Mouse (Mus musculus): ENCODE measurements around the gene Pcsk7. TPM values are rescaled to one million over a fixed set of nuclear protein-coding genes. Genes with fewer than 3 reads are reported as not detected.
A peak's percentile ranks its signal among the peaks of the same experiment; 100 is the strongest.

Gene Pcsk7
- polyA plus RNA-seq (2015; fragmentation: Nextera tagmentation; extraction: Ambion mirVana): 21.6 and 22.2 TPM in 2 replicates

- peaks cover 41% of the 10 kb centered on the region for H3K36me3 ChIP-seq
- WGBS: under 1% methylated on average over 73 of the region's 80 CpGs
- peak within 1 kb of the TSS; percentile 90 for H3K9ac ChIP-seq
- H3K4me1 ChIP-seq (replicated peaks): peaks cover 36% of the 10 kb centered on the region
- peak; percentile 95 for ATAC-seq (ENCODE audit: low FRiP score, low read depth)
- H3K4me2 ChIP-seq: peak within 1 kb of the TSS; percentile 87
- peak within 1 kb of the TSS; percentile 98 for H3K27ac ChIP-seq (replicated peaks)
- peak within 1 kb of the TSS; percentile 82 for H3K4me3 ChIP-seq
- no peaks in the 10 kb centered on the region for H3K9me3 ChIP-seq
- no peaks in the 10 kb centered on the region for H3K27me3 ChIP-seq
These were observed at the start of gene Pcsk7, which contains the start of gene Rnf214 for GRCm38 (mm10) chr9:45906355-45907077. Pcsk7 (plus strand) TSS chr9:45906497. Rnf214 (minus strand) TSS chr9:45906911.

DNA sequence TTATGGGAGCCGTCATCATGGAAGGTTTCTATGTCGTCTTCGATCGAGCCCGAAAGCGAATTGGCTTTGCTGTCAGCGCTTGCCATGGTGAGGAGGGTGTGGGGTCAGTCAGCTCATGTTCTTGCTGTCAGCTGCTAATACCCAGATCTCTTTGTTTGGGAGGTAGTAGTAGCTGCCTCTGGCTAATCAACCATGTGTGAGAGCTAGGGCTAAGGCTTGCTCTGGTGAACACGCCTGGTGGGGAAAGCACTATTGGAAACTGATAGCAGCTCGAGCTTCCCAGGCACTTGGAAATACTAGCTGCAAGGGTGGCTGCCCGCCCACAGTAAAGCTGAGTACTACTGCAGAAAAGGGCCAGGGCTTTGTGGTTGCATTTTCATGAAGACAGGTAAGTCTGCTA is 46.9 kb upstream of the Pcsk7 start:
- Histone ChIP-seq H3K9me3 (no peaks in the 10 kb centered on the region), H3K27ac (replicated peaks) (no peak overlapping the region), H3K27me3 (no peaks in the 10 kb centered on the region), H3K4me1 (replicated peaks) (no peaks in the 10 kb centered on the region), H3K4me3 (no peak overlapping the region), H3K4me2 (no peak overlapping the region), H3K9ac (no peak overlapping the region), H3K36me3 (peaks cover 77% of the 10 kb centered on the region)
- 94% methylated on average over 10 of the region's 10 CpGs for WGBS
- no peak for ATAC-seq (ENCODE audit: low FRiP score, low read depth)

- WGBS: 69% methylated on average over 7 of the region's 7 CpGs
These were observed 44.5 kb upstream of the Pcsk7 start for GRCm38 (mm10) chr9:45861813-45862212.

DNA sequence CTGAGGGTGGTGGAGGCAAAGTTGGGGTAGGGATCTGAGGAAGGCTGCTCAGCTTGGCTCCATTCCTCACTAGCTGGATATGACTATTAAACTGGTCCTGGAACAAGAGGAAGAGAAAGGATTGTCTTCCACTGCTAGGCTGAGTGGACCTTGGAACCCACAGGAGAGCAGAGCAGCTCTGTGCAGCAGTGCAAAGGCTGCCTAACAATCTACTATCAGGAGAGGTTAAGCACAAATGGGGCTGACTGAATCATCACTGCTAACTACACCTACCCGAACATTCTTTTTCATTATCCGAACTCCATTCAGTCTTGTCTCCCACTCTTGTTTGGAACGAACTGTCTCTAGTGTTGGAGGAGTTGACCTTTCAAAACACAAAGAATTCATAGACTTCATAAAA is 37.1 kb upstream of the Pcsk7 start:
- H3K4me3 ChIP-seq: no peak overlapping the region
- no peaks in the 10 kb centered on the region for H3K4me1 ChIP-seq (replicated peaks)
- H3K9ac ChIP-seq: no peak overlapping the region
- H3K27ac ChIP-seq (replicated peaks): no peak overlapping the region
- no peak for ATAC-seq (ENCODE audit: low FRiP score, low read depth)
- WGBS: 94% methylated on average over 3 of the region's 3 CpGs
- H3K9me3 ChIP-seq: no peaks in the 10 kb centered on the region
- no peak overlapping the region for H3K4me2 ChIP-seq
- H3K36me3 ChIP-seq: peaks cover 85% of the 10 kb centered on the region
- no peaks in the 10 kb centered on the region for H3K27me3 ChIP-seq

More at GRCm38 (mm10) chr9:45861813-45862212, 44.5 kb upstream of the Pcsk7 start:
- H3K27ac ChIP-seq (replicated peaks): no peak overlapping the region
- no peaks in the 10 kb centered on the region for H3K4me1 ChIP-seq (replicated peaks)
- no peak overlapping the region for H3K4me2 ChIP-seq
- H3K4me3 ChIP-seq: no peak overlapping the region
- H3K36me3 ChIP-seq: peaks cover 89% of the 10 kb centered on the region
- ATAC-seq (ENCODE audit: low FRiP score, low read depth): no peak
- H3K9me3 ChIP-seq: no peaks in the 10 kb centered on the region
- H3K27me3 ChIP-seq: no peaks in the 10 kb centered on the region
- H3K9ac ChIP-seq: no peak overlapping the region

DNA sequence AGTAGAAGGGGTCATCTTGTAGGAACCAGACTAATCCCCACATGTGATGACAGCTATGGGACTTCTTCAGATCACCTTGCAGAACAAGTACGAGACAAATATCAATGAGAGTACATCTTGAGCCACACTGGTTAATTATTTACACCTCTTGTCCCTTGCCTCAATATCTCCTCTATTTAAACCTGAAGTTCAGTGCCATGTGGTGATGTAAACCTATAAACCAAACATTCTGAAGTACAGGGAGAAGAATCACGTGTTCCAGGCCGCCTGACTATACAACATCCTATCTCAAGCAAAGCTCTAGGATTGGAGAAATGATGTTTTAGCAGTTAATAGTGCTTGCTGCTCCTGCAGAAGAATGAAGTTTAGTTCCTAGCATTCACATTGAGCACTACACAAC is 36.0 kb upstream of the Pcsk7 start:
- no peak overlapping the region for H3K27ac ChIP-seq (replicated peaks)
- no peak overlapping the region for H3K4me3 ChIP-seq
- H3K4me1 ChIP-seq (replicated peaks): no peaks in the 10 kb centered on the region
- no peak overlapping the region for H3K4me2 ChIP-seq
- whole genome bisulfite sequencing: 93% methylated on average over 3 of the region's 3 CpGs
- H3K9me3 ChIP-seq: no peaks in the 10 kb centered on the region
- H3K9ac ChIP-seq: no peak overlapping the region
- ATAC-seq (ENCODE audit: low FRiP score, low read depth): no peak
- H3K27me3 ChIP-seq: no peaks in the 10 kb centered on the region
- peaks cover 75% of the 10 kb centered on the region for H3K36me3 ChIP-seq

DNA sequence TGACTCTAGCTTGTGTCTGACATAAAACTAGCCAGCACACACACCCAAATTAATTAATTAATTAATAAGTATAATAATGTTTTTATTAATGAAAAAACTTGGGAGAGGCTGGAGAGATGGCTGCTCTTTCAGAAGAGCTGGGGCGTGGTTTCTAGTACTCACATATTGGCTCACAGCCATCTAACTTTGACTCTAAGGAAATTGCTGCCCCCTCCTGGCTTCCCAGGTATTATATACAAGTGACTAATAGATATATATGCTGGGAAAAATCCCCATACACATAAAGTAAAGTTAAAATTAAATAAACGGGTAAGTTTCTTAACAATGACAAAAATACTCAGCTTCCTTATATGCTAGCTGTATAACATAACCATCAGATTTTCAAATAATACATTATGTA is 28.4 kb upstream of the Pcsk7 start:
- Histone ChIP-seq H3K36me3 (peaks cover 49% of the 10 kb centered on the region), H3K9ac (no peak overlapping the region), H3K27me3 (no peaks in the 10 kb centered on the region), H3K9me3 (no peaks in the 10 kb centered on the region), H3K4me3 (no peak overlapping the region), H3K4me1 (replicated peaks) (no peaks in the 10 kb centered on the region), H3K4me2 (no peak overlapping the region), H3K27ac (replicated peaks) (no peak overlapping the region)
- ATAC-seq (ENCODE audit: low FRiP score, low read depth): no peak
- WGBS: 85% methylated on average over 2 of the region's 2 CpGs

DNA sequence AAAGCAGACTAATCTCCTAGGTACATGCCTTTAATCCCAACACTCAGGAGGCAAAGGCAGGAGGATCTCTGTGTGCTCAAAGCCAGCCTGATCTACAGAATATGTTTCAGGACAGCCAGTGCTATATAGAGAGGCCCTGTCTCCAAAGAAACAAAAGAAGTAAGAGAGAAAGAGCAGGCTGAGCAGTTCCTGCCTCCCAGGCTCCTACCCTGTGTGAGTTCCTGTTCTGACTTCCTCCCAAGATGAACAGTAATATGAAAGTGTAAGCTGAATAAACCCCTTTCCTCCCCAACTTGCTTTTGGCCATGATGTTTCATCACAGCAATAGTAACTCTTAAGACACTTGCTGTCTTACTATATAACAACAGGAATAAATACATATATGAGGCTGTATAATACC is 12.6 kb upstream of the Pcsk7 start:
- Histone ChIP-seq H3K9me3 (no peaks in the 10 kb centered on the region), H3K27ac (replicated peaks) (no peak overlapping the region), H3K4me3 (no peak overlapping the region), H3K27me3 (no peaks in the 10 kb centered on the region), H3K36me3 (peaks cover 88% of the 10 kb centered on the region), H3K4me2 (no peak overlapping the region), H3K9ac (no peak overlapping the region), H3K4me1 (replicated peaks) (no peaks in the 10 kb centered on the region)
- no peak for ATAC-seq (ENCODE audit: low FRiP score, low read depth)

GRCm38 (mm10) chr9:45905196-45905595 is 1.1 kb upstream of the Pcsk7 start:
- peak overlapping the region; percentile 87 for H3K4me2 ChIP-seq
- no peaks in the 10 kb centered on the region for H3K27me3 ChIP-seq
- no peaks in the 10 kb centered on the region for H3K9me3 ChIP-seq
- H3K4me1 ChIP-seq (replicated peaks): peaks cover 36% of the 10 kb centered on the region
- H3K4me3 ChIP-seq: peak overlapping the region; percentile 82
- 61% methylated on average over 4 of the region's 4 CpGs for WGBS
- peak overlapping the region; percentile 90 for H3K9ac ChIP-seq
- no peak for ATAC-seq (ENCODE audit: low FRiP score, low read depth)
- peak overlapping the region; percentile 98 for H3K27ac ChIP-seq (replicated peaks)
- peaks cover 37% of the 10 kb centered on the region for H3K36me3 ChIP-seq

DNA sequence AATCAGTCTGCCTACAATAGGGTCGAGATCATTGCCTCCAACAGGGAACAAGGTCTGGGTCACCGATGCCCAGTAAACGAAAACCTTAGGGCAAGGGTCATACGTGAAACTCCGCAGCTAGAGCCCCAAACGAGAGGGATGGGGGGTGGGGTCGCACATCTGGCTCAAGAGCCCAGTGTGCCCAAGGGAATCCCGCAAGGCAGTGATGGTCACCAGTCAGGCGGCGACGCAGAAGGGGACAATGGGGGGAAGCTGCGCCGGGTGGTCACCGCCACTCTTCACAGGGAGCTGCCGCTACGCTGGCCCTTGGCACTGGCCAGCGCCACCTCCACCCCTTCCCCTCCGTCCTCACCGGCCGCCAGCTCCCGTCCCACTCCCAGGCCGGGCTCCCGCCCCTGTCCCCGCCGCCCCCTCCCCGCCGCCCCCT is 473 bp upstream of the Pcsk7 start:
- 2% methylated on average over 23 of the region's 27 CpGs for WGBS
- H3K36me3 ChIP-seq: peaks cover 40% of the 10 kb centered on the region

DNA sequence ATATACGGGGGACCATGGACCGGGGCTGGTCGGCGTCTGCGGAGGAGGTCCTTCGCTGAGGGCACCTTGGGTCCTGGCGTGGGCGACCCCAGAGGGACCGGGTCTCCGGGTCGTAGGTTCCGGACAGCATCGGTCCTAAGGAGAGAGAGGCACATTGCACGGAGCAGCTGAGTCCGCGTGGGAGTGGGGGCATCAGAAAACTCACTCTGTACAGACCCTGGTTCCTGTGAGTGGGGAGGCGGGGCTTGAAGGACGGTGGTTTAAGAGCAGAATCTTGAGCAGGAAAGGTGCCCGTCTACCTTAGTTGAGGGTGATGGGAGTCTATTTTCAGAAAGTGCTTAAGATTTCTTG is 756 bp downstream of the Pcsk7 start:
- Histone ChIP-seq H3K4me1 (replicated peaks) (peaks cover 36% of the 10 kb centered on the region), H3K9ac (peak overlapping the region; percentile 90), H3K27me3 (no peaks in the 10 kb centered on the region), H3K4me2 (peak overlapping the region; percentile 87), H3K27ac (replicated peaks) (peak overlapping the region; percentile 98), H3K36me3 (peaks cover 41% of the 10 kb centered on the region), H3K9me3 (no peaks in the 10 kb centered on the region), H3K4me3 (peak overlapping the region; percentile 82)
- WGBS: under 1% methylated on average over 19 of the region's 19 CpGs
- no peak; the same call in 1 of the 2 replicates for ATAC-seq (ENCODE audit: low FRiP score, low read depth)

More for the DNA sequence above, 473 bp upstream of the Pcsk7 start:
- H3K27me3 ChIP-seq: no peaks in the 10 kb centered on the region
- peak overlapping the region; percentile 90 for H3K9ac ChIP-seq
- H3K27ac ChIP-seq (replicated peaks): peak overlapping the region; percentile 98
- no peak; the same call in 1 of the 2 replicates for ATAC-seq (ENCODE audit: low FRiP score, low read depth)
- no peaks in the 10 kb centered on the region for H3K9me3 ChIP-seq
- peak overlapping the region; percentile 82 for H3K4me3 ChIP-seq
- peak overlapping the region; percentile 87 for H3K4me2 ChIP-seq
- H3K4me1 ChIP-seq (replicated peaks): peaks cover 36% of the 10 kb centered on the region

DNA sequence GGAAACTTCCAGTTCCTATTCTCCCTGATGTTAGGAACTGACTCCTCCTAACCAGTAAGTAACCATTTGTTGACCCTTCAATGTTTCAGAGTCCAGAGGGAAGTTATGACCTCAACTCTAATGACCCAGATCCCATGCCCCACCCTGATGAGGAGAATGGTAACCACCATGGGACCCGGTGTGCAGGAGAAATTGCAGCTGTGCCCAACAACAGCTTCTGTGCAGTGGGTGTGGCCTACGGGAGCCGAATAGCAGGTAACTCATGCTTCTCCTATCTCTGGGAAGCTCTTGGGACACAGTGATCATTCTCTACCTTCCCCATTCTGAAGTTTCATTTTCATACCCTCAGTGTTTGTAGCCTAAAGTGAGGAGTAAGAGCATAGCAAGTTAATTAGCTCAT is 4.7 kb downstream of the Pcsk7 start:
- WGBS: 96% methylated on average over 3 of the region's 3 CpGs
- H3K9me3 ChIP-seq: no peaks in the 10 kb centered on the region
- no peaks in the 10 kb centered on the region for H3K27me3 ChIP-seq
- peaks cover 16% of the 10 kb centered on the region for H3K4me1 ChIP-seq (replicated peaks)
- H3K4me2 ChIP-seq: no peak overlapping the region
- H3K36me3 ChIP-seq: peaks cover 62% of the 10 kb centered on the region
- H3K27ac ChIP-seq (replicated peaks): no peak overlapping the region
- no peak for ATAC-seq (ENCODE audit: low FRiP score, low read depth)
- no peak overlapping the region for H3K4me3 ChIP-seq
- no peak overlapping the region for H3K9ac ChIP-seq

DNA sequence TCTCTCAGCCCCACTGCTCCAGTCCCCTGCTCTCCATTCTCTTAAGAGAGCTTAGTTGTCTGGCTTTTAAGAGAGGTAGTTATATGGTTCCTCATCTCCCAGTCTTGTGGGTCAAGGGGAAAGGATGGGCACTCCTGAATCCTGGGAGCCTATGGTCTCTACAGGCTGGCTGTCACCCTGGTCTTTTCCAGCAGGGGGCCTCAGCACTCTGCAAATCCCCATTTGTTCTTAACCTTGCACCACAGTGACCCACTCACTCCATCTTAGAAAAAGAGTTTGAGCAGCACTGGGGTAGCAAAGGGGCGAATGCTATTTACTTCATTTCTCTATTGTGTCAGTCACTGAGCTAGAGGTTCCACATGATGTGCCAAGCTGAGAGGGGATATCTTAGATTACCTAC is 5.4 kb downstream of the Pcsk7 start:
- Histone ChIP-seq H3K4me3 (no peak overlapping the region), H3K4me2 (no peak overlapping the region), H3K27ac (replicated peaks) (no peak overlapping the region), H3K9me3 (no peaks in the 10 kb centered on the region), H3K36me3 (peaks cover 66% of the 10 kb centered on the region), H3K4me1 (replicated peaks) (peaks cover 16% of the 10 kb centered on the region), H3K9ac (no peak overlapping the region), H3K27me3 (no peaks in the 10 kb centered on the region)
- 75% methylated on average over 1 of the region's 1 CpGs for WGBS
- no peak for ATAC-seq (ENCODE audit: low FRiP score, low read depth)

DNA sequence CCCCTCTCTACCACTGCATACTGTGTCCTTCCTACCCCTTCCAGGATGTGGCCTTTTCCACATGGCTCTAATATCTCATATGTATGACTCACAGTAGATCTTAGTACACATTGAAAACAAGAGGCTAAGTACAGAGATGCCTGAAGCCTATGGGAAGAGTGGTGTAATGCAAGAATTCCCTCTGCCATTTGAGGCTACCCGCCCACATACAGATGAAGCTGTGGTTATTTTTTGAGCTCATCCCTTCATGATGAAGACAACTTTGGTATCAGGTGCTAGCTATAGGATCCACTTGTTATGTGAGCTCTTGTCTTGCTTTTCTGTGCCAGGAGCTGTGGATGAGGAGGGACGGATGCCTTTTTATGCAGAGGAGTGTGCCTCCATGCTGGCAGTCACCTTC is 9.4 kb downstream of the Pcsk7 start:
- ATAC-seq (ENCODE audit: low FRiP score, low read depth): no peak
- Histone ChIP-seq H3K4me3 (no peak overlapping the region), H3K27ac (replicated peaks) (no peak overlapping the region), H3K27me3 (no peaks in the 10 kb centered on the region), H3K9me3 (no peaks in the 10 kb centered on the region), H3K4me1 (replicated peaks) (peaks cover 14% of the 10 kb centered on the region), H3K36me3 (peaks cover 84% of the 10 kb centered on the region), H3K9ac (no peak overlapping the region), H3K4me2 (no peak overlapping the region)
- 89% methylated on average over 2 of the region's 2 CpGs for WGBS
